Mouse (Mus musculus) adrenal gland, postnatal 36 days (tissue): ENCODE data around the gene A530032D15Rik. TPM values are rescaled to one million over a fixed set of nuclear protein-coding genes. Genes with fewer than 3 reads are reported as not detected.
"Not testable (repeated sequence)": the region's sequence is repeated elsewhere in the genome, so short reads cannot be mapped to it uniquely, and the experiment has no call there.

Source experiments
- DNase-seq, 2 experiments: peaks; one replicate each; pipeline ENCODE4 v3.0.0; 2021; ENCODE audit warnings: mixed read lengths in 1 of 2
- long read RNA-seq, 2 experiments: library from polyadenylated mRNA; stranded (forward); transcript quantifications; one replicate each; pipeline ENCODE4 v2.0.0; 2021; ENCODE audit warnings: borderline sequencing depth in 2 of 2
- total RNA-seq, 2 experiments: library from RNA; stranded (reverse); gene quantifications; 2 replicates each; pipeline ENCODE4 v1.2.3; 2021

A530032D15Rik gene
- total RNA-seq = under 1 TPM in 1 of 2 experiments, not detected in 1; 0.95 TPM
- long read RNA-seq, experiment 1 = 0 reads
- long read RNA-seq, experiment 2 = 0 reads

GRCm38 (mm10) chr1:85109753-85110152 lies at the start of gene A530032D15Rik:
Gene A530032D15Rik (minus strand): TSS chr1:85109853.
- not testable (repeated sequence) for DNase-seq

- DNase-seq = not testable (repeated sequence)
These were observed 45.5 kb upstream of the A530032D15Rik start for GRCm38 (mm10) chr1:85155151-85155550.

- DNase-seq = not testable (repeated sequence)
These were observed 24.0 kb upstream of the A530032D15Rik start for GRCm38 (mm10) chr1:85133671-85134070.

- not testable (repeated sequence) for DNase-seq
These were observed 12.2 kb upstream of the A530032D15Rik start for GRCm38 (mm10) chr1:85121841-85122240.

- not testable (repeated sequence) for DNase-seq
These were observed 8.7 kb upstream of the A530032D15Rik start for GRCm38 (mm10) chr1:85118341-85118740.

- DNase-seq = not testable (repeated sequence)
These were observed 7.9 kb upstream of the A530032D15Rik start for GRCm38 (mm10) chr1:85117537-85117936.

GRCm38 (mm10) chr1:85114666-85115402 lies 5.2 kb upstream of the A530032D15Rik start:
- peak; percentile 44 to 63 for DNase-seq

GRCm38 (mm10) chr1:85114078-85114477 lies 4.4 kb upstream of the A530032D15Rik start:
- DNase-seq = not testable (repeated sequence)

GRCm38 (mm10) chr1:85112889-85113288 lies 3.2 kb upstream of the A530032D15Rik start:
- not testable (repeated sequence) for DNase-seq

GRCm38 (mm10) chr1:85112266-85112665 lies 2.6 kb upstream of the A530032D15Rik start:
- not testable (repeated sequence) for DNase-seq

GRCm38 (mm10) chr1:85111572-85111971 lies 1.9 kb upstream of the A530032D15Rik start:
- peak in 1 of 2 experiments; percentile 12 for DNase-seq

- not testable (repeated sequence) for DNase-seq
These were observed 1.2 kb upstream of the A530032D15Rik start for GRCm38 (mm10) chr1:85110876-85111275.

- DNase-seq = not testable (repeated sequence)
These were observed 3.6 kb downstream of the A530032D15Rik start for GRCm38 (mm10) chr1:85106013-85106412.

- DNase-seq = not testable (repeated sequence)
These were observed 4.3 kb downstream of the A530032D15Rik start for GRCm38 (mm10) chr1:85105336-85105735.

GRCm38 (mm10) chr1:85101754-85102153 lies 7.9 kb downstream of the A530032D15Rik start:
- not testable (repeated sequence) for DNase-seq

- not testable (repeated sequence) for DNase-seq
These were observed 9.8 kb downstream of the A530032D15Rik start, which contains the start of gene Gm10553 for GRCm38 (mm10) chr1:85099864-85100263. Gene Gm10553 (plus strand): TSS chr1:85100164.

GRCm38 (mm10) chr1:85099081-85099480 lies 10.6 kb downstream of the A530032D15Rik start:
- DNase-seq = not testable (repeated sequence)

GRCm38 (mm10) chr1:85093011-85093572 lies 16.6 kb downstream of the A530032D15Rik start:
- not testable (repeated sequence) for DNase-seq

GRCm38 (mm10) chr1:85092169-85092568 lies 17.5 kb downstream of the A530032D15Rik start:
- not testable (repeated sequence) for DNase-seq

- not testable (repeated sequence) for DNase-seq
These were observed 23.4 kb downstream of the A530032D15Rik start for GRCm38 (mm10) chr1:85086211-85086610.

GRCm38 (mm10) chr1:85084803-85085202 lies 24.9 kb downstream of the A530032D15Rik start:
- DNase-seq = not testable (repeated sequence)

- not testable (repeated sequence) for DNase-seq
These were observed 36.6 kb downstream of the A530032D15Rik start for GRCm38 (mm10) chr1:85073099-85073498.

- not testable (repeated sequence) for DNase-seq
These were observed 38.0 kb downstream of the A530032D15Rik start for GRCm38 (mm10) chr1:85071690-85072089.
